Mouse (Mus musculus): Measurements from ENCODE around the gene Grik4.

Gene Grik4

GRCm38 (mm10) chr9:42491780-42492179 is 452.5 kb downstream of the Grik4 start:
- no peak for DNase-seq (ENCODE audit: low spot score in 2 of 2)

GRCm38 (mm10) chr9:42490589-42491382 is 453.5 kb downstream of the Grik4 start:
- no peak for DNase-seq (ENCODE audit: low spot score in 2 of 2)

DNA sequence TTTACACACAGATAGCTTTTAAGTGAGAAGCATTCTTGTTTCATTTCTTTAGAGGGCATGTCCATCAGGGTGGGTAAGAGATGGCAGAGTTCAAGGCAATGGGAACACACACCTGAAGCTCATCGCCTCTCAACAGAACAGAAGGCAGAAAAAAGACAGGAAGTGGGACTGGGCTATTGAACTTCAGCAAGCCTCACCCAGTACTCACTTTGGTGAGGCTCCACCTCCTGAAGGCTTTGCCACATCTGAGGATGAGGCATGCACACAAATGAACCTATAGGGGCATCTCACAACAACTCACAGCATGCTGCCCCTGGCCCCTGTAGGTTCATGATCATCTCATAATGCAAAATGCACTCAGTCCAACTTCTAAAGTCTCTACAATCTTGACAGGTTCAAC is 456.2 kb downstream of the Grik4 start:
- DNase-seq (ENCODE audit: low spot score in 2 of 2), result peak in 1 of 2 experiments; percentile 18

GRCm38 (mm10) chr9:42486913-42487312 is 457.4 kb downstream of the Grik4 start:
- no peak for DNase-seq (ENCODE audit: low spot score in 2 of 2)

DNA sequence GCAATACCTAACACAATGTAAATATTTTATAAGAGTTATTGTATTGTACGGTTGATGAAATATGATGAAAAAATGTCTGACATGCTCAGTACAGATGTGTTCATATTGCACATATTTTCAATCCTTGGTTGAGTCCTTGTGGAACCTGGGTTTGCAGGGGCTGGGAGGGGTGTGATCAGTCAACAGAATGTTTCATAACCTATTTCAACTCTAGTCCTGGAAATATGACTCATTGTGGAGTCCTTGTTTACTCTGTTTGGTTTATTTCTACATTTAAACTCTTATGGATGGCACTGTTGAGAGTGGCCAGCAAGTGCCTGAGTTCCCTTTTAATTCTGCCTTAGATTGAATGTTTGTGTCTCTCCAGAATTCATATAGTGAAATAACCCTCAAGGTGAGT is 459.6 kb downstream of the Grik4 start:
- DNase-seq (ENCODE audit: low spot score in 2 of 2), result no peak

DNA sequence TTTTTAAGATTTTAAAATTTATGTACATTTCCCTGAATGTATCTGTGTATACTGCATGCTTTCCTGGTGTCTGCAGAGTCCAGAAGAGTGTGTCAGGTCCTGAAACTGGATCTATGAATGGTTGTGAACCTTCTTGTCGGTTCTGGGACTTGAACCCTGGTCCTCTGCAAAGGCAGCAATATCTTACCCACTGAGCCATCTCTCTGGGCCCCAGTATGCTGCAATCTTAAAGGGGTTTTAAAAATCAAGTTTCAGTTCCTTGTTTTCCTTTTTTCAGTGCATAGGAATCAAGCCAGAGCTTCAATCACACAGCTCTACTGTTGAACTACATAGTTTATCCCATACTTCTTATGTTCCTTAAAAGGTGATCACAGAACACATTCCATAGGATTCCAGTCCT is 461.3 kb downstream of the Grik4 start:
- DNase-seq (ENCODE audit: low spot score in 2 of 2), result no peak

GRCm38 (mm10) chr9:42476166-42476565 is 468.1 kb downstream of the Grik4 start:
- no peak for DNase-seq (ENCODE audit: low spot score in 2 of 2)

GRCm38 (mm10) chr9:42474244-42474643 is 470.0 kb downstream of the Grik4 start:
- no peak for DNase-seq (ENCODE audit: low spot score in 2 of 2)

DNA sequence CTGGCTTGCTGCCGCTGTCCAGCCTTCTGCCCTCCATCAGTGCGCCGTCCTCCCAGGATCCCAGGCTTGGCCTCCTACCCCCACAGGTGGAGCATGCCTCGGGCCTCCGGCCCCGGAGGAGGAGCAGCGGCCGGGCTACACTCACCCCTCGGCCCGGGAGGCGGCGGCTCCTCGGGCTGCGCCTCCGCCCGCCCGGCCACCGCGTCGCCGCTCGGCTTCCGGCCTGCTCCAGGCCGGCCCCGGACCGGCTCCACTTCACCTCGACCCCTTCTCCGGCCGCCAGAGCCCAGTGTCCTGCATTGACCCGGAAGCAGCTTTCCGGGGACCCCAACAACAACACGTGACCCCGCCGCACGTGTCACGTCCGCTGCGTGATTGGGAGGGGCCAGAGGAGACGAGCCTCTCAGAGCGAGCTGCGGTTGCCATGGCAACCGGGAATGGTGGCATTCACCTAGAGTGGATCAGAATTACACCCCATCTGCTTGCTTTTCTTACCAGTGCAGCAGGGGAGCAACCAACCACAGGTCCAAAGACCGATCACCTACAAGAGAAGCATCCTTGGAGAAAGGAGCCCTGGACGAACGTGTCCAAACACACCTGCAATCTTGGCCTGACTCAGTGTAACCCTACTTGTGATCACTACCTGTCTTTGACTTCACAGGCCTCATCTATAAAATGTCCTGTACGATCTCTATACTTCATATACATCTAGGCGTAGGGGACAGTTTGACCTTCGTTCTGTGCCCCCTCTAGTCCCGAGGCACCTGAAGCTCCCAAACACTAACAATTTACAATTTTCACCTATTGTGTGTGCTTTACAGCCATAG is 472.2 kb downstream of the Grik4 start:
- peak; percentile 84 to 90 for DNase-seq (ENCODE audit: low spot score in 2 of 2)

DNA sequence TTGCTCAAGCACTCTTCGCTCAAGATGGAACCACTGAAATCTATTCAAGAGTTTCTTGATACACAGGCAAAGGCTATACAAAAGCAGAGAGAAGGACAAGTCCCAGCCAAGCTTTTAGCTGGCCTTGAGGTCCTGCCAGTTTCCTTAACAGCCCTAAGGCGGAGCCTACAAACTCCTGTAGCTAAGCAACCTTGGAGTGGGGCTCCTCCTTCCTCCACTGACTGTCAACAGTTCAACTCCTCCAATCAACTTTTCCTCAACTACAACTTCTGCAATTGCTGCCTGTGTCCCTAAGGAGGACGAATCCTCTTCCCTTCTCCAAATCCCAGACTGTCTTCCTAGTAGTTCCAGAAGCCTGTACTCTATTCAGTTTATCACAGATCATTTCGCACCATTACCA is 473.1 kb downstream of the Grik4 start:
- DNase-seq (ENCODE audit: low spot score in 2 of 2), result peak; percentile 39 to 57

DNA sequence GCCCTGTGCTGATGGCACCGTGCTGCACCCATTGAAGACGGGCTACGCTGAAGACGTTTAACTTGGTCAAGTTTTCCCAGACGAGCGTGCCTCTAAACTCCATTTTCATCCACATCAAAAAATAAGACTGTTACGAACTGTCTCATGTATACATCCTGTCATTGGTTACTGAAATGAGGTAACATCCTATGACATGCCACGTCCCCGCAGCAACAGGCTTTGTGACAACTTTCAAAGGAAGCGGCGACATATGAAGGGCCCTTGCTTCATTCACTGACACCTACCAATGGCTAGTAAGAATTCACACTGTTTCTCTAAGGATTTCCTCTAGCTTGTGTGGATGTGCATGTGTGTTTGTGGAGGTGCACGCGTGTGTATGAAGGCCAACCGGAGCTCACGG is 475.0 kb downstream of the Grik4 start:
- DNase-seq (ENCODE audit: low spot score in 2 of 2), result no peak

- no peak for DNase-seq (ENCODE audit: low spot score in 2 of 2)
Observed at GRCm38 (mm10) chr9:42468360-42468759, 475.9 kb downstream of the Grik4 start.

Measured in spleen, postnatal 36 days (tissue).